Mouse (Mus musculus) heart, adult 2 months (tissue): Measurements from ENCODE around the gene Nop2.

Experiments used
- CTCF ChIP-seq: fragments of 200-600 bp; IDR thresholded peaks from 2 replicates; pipeline ENCODE4 v1.8.1; 2022; ENCODE audit warnings: antibody characterized with exemption, mild to moderate bottlenecking, moderate library complexity
- EP300 ChIP-seq: fragments of 200-500 bp; IDR thresholded peaks from 2 replicates; pipeline ENCODE4 v1.6.1; 2011; ENCODE audit warnings: low read depth, low read length, control low read depth; ENCODE audit not compliant: insufficient read depth
- POLR2A ChIP-seq: fragments of 200-500 bp; IDR thresholded peaks from 2 replicates; pipeline ENCODE4 v1.6.1; 2011; ENCODE audit warnings: mild to moderate bottlenecking, low read depth, low read length, control low read depth; ENCODE audit not compliant: insufficient read depth

DNA sequence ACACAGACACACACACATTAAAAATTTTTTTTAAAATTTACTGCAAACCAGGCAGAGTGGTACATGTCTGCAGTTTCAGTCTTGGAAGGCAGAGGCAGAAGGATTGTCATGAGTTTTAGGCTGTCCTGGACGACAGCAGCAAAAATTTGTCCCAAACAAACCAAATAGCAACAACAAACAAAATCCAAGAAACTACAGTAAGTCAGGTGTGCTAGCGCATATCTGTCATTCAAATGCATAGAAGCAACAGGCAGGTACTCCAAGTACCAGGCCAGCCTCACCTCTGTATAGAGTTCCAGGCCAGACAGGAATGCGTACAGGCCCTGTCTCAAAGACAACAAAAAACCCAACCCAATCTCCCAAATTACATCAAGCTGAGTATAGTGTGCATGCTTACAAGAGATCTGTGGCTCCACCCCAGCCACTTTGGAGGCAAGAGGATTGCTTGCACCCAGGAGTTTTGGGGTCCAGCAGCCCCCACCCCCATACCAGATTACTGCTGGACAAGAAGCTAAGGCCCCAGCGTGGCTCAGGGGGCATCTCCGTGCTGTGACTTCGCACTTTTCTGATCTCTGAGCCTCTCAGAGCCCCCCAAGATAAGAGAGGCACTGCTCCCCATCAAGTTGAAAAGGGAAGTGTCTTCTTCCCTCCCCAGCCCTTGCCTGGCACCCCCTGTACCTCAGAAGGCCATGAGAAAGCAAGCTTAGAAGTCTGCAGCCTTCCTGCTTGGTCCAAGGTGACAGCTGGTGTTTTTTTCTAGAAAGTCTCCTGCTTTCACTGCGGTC, 28.3 kb downstream of the Nop2 start:
- TF ChIP-seq POLR2A: no peak
- no peak for TF ChIP-seq EP300
- TF ChIP-seq CTCF: no peak
